Mouse (Mus musculus) spleen, embryonic (tissue): ENCODE measurements around the gene Fjx1.

Source experiments
- CTCF ChIA-PET: fragments of 350-600 bp; sonication (Branson Sonifier 250); formaldehyde crosslinking; loops from one replicate; lab custom pipeline; 2022; lab: Charles Lee

The Fjx1 gene

GRCm38 (mm10) chr2:102426434-102426833, 25.9 kb downstream of the Fjx1 start:
- CTCF ChIA-PET: interaction anchor here (0.7 kb wide), 1 partner anchor 105 kb away, joined by 3 read pairs; no protein-coding TSS in a partner anchor

- CTCF ChIA-PET: no interaction called here
Measured at GRCm38 (mm10) chr2:102416149-102416743, 36.1 kb downstream of the Fjx1 start.

- CTCF ChIA-PET: no interaction called here
Measured at GRCm38 (mm10) chr2:102412738-102413137, 39.6 kb downstream of the Fjx1 start.

GRCm38 (mm10) chr2:102410615-102411014, 41.7 kb downstream of the Fjx1 start:
- CTCF ChIA-PET: no interaction called here

DNA sequence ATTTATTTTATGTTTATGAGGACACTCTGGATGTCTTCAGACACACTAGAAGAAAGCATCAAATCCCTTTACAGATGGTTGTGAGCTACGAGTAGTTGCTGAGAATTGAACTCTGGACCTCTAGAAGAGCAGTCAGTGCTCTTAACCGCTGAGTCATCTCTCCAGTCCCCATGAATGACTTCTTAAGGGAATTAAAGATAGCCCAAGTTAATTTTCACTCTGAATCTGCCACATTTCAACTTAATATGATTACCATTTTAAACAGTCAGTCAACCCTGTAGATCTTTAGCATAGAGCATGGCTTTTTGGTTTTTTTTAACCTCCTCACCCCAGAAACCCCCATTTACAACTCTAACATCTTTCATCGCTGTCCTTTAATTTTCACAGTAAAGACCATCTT, 42.6 kb downstream of the Fjx1 start:
- CTCF ChIA-PET: no interaction called here

- CTCF ChIA-PET: no interaction called here
Measured at GRCm38 (mm10) chr2:102407363-102408184, 44.7 kb downstream of the Fjx1 start, which contains the start of gene Trim44. Gene Trim44 (minus strand): TSS chr2:102407828.

DNA sequence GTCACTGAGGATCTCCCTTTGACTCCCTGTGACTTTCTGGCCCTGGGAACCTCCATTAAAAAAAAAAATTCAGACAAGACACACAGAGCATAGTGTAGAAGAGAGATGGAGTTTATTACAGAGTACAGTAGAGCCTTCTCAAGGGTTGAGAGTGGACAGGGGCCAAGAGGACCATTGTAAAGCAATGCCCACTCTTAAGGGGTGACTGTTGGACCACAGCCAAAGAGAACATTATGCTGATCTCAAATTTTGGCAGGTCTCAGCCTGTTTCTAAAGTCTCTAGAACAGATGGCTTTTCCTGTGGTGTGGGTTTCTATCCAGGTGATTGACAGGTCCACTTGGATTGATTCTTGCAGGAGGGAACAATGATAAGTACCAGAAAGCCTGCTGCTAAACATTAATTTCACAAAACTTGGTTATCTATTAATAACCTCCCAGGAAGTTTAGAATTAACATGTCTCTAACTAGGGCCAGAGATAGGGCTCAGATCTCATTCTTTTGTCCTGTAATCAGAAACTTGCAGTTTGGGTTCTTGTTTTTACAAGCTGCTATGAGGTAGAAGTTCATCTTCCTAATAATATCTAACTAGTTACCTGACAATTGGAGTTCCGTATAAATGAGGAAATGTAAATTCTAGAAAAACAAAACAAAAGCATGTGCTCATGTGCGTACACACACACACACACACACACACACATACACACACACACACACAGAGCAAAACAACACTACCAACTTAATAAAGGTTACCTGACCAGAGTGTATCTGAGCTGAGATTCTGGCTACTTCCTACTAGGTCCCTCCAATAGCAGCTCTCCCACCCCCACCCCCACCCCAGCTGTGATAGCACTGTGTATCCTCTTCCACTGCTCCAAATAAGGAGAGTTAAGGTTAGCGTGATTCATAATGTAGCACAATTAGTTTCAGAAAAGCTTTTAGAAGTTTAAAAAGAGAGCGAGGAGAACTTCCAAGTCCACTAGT, 45.7 kb downstream of the Fjx1 start:
- CTCF ChIA-PET: no interaction called here

DNA sequence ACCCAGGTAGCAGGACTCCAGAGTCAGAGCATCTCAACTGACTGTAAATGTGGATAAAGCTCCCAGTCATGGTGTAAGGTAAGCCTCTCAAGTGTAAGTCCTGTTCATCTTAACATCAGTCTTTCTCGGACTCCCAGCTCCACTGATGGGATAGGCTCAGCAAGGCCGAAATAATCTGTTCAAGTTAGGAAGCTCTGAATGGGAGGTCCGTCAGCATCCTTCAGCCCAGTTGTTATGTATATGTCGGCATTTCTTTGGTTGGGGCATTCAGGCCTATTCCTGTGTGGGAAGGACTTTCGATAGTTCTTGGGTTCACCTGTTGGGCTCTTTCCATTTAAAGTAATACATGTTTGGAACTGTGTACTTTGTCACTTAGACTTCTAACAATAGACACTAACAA, 48.3 kb downstream of the Fjx1 start:
- CTCF ChIA-PET: no interaction called here

DNA sequence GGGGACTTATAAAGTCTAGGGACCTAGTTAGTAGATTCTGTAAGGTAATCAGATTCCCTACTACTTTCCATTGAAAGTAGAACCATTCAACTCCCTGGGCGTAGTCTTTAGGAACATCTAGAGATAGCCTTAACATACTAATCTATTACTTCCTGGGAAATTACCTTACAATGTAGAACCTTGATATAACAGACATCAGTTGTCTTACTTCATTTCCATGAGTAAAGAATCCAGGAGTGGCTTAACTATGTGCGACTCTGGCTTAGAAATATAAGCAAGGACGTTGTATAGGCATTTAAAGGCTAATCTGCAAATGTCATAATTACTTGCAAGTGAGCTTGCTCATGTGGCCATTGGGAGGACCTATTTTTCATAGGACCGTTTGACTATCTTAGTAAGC, 49.0 kb downstream of the Fjx1 start:
- CTCF ChIA-PET: no interaction called here

GRCm38 (mm10) chr2:102401352-102401692, 51.0 kb downstream of the Fjx1 start:
- CTCF ChIA-PET: interaction anchor here (0.6 kb wide), 1 partner anchor 20 kb away, joined by 3 read pairs; no protein-coding TSS in a partner anchor

GRCm38 (mm10) chr2:102400605-102401351, 51.5 kb downstream of the Fjx1 start:
- CTCF ChIA-PET: no interaction called here

DNA sequence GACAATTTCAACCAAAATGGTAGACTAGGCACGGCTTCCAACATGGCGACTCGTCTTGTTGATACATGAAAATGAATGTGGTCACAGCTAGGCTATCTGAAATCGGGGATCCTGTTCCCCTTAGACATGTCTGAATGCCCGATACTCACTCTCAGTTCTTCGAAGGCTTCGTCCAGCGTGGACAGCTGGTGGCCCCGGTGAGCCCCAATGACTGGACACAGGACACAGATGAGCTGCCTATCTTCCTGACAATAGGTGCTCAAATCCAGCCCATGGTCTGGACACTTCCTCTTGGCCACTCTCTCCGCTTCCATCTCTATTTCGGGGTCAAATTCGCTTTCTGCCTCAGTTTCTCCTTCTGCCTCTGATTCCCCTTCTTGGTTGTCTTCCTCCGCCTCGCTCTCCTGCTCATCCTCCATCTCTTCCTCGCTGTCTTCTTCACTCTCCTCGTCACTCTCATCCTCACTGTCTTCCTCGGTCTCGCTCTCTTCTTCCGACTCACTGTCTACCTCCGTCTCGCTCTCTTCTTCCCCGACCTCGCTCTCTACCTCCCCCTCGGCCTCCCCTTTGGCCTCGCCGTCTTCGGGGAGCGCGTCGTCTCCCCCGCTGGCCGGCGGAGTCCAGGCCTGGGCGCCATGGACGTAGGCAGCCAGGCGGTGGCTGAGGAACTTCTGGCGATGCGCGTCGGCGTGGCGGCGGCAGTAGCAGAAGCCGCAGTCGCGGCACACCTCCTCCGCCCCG, 52.3 kb downstream of the Fjx1 start:
- CTCF ChIA-PET: no interaction called here
